Mouse (Mus musculus) erythroid progenitor cell, adult 5-6 weeks (primary cell): ENCODE data around the gene Gm10577. TPM values are rescaled to one million over a fixed set of nuclear protein-coding genes. Genes with fewer than 3 reads are reported as not detected.

Source experiments
- ATAC-seq: replicated peaks from 2 replicates; pipeline ENCODE4 v1.8.0; 2016; ENCODE audit warnings: moderate number of reproducible peaks, mild to moderate bottlenecking, moderate TSS enrichment, inconsistent platforms; ENCODE audit not compliant: poor library complexity, low FRiP score, severe bottlenecking
- total RNA-seq, 2 experiments: library from RNA; stranded (forward) in 1 of 2; stranded (reverse) in 1 of 2; fragments of 150-400 nt in 1 of 2; fragments of 186-747, 209-891 nt in 1 of 2; gene quantifications; 2 replicates each; pipeline versions ENCODE4 v1.2.3 to v1.2.4; 2015 to 2017; ENCODE audit warnings: low replicate concordance in 2 of 2

Gm10577 gene
- total RNA-seq, 2 experiments from 2014 or later, result not detected

DNA sequence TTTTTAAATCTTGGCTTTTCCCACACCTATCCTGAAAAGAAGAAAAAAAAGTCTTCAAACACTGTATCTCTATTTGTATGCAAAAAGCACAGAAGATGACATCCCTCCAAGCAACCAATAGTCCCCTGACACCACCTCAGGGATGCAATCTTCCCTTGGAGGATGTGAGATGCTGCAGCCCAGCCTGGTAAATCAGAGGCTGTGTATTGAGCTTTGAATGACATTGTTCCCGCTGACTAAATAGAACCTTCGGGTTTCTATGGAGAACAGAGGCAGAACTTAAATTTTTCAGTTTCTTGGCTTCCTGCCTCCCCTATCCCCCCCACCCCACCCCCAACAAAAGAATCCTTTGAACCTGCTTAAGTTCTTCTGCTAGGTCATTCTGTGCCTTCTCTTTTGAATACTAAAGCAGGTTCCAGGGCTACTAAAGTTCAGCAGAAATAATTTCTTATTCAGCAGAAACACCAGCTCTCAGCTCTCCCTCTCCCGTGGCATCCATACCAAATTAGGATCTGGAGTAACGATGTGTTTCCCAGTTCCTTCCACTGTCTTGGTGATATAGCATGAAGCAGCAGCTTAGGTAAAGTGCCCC is 24.3 kb downstream of the Gm10577 start:
- ATAC-seq, result no peak

GRCm38 (mm10) chr4:100995617-100996016 is 24.9 kb downstream of the Gm10577 start:
- no peak for ATAC-seq

GRCm38 (mm10) chr4:100994442-100995255 is 25.8 kb downstream of the Gm10577 start:
- ATAC-seq, result peak; percentile 87

DNA sequence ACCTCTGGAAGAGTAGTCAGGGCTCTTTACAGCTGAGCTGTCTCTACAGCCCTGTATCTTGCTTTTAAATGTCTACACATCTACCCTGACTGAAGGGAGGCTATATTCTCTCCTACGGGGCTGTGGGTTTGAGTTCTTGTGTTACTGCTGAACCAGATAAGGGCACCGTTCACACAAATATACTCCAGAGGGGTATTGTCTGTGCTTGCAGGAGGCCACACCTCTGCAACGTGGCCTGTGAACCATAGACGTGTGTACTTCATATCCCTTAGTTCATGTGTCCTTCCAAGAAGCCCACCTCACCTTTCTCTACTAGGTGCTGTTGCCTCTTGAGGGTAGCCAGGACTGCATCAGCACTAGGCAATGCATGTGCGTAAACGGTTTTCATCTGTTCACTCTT is 28.4 kb downstream of the Gm10577 start:
- no peak for ATAC-seq

- no peak for ATAC-seq
These were observed 29.5 kb downstream of the Gm10577 start for GRCm38 (mm10) chr4:100990996-100991395.

- ATAC-seq, result peak; percentile 68
These were observed 32.2 kb downstream of the Gm10577 start for GRCm38 (mm10) chr4:100988231-100988799.

DNA sequence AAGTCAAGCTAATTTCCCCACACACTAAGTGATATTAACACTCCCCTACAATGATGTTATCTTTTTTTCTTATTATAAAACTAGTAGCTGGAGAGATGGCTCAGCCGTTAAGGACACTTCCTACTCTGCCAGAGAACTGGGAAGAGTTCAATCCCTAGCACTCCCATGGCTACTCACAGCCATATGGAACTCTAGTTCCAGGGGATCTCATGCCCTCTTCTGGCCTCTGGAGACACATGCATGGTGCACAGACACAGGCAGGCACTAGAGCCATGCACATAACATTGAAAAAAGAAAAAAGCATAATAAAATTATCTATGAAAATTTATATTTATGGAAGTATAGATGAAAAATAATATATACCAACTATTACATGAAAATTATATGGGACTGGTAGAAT is 33.3 kb downstream of the Gm10577 start:
- no peak for ATAC-seq

DNA sequence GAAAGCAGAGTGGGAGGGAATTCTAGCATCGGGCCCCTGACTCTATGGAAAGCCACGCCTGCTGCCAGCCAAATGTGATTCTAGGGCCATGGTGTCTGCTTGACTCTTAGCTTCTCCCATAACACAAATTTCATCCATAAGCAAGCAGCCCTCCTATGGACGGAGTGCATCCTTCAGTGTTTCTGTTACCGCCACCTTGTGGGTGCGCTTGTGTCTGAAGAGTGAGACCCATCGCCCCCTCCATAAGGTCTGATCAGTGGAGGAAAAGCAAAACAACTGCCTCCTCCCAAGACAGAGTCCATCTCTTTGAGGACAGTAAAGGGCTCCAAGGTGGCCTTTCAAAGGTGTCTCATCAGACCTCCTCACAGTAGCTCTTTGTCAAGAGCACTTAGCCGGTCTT is 43.0 kb downstream of the Gm10577 start:
- no peak for ATAC-seq

DNA sequence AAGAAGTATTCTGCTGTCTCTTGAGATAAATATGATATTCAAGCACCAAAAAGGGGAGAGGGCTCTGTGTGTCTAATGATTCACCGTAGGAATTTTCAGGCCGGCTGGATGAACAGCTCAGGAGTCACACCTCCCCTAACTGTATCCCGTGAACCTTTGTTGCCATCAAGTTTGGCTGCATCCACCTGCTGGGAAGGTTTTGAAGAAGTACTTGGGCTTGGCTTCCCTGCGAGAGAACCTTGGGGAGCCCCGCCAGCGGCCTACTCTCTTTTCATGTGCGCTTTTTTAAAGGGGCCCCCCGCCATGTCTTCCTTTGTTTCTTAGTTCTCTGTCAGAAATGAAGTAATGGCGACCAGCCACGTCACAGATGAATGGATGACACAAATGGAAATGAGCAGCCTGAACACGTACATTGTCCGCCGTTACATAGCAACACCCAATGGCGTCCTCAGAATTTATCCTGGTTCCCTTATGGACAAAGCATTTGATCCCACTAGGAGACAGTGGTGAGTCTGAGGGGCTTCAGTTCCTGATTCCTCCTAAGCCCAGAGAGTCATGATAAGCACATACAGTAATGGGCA is 46.0 kb downstream of the Gm10577 start:
- no peak for ATAC-seq

- ATAC-seq, result no peak
These were observed 46.6 kb downstream of the Gm10577 start for GRCm38 (mm10) chr4:100973641-100974454.

Other genes starting within 250 kb of the Gm10577 start
- 36.8 and 66.2 TPM in 2 replicates for gene Cachd1, start 244.0 kb downstream of the Gm10577 start, total RNA-seq (2015; ENCODE audit: low replicate concordance)
- gene Cachd1, start 244.0 kb downstream of the Gm10577 start, total RNA-seq (2017; ENCODE audit: low replicate concordance), result 12.0 and 39.4 TPM in 2 replicates
- gene Raver2, start 48.3 kb upstream of the Gm10577 start, total RNA-seq (2015; ENCODE audit: low replicate concordance), result not detected in 2 replicates
- gene Raver2, start 48.3 kb upstream of the Gm10577 start, total RNA-seq (2017; ENCODE audit: low replicate concordance), result 0.26 TPM in 1 of 2 replicates, not detected in the other
- gene Jak1, start 244.6 kb upstream of the Gm10577 start, total RNA-seq (2015; ENCODE audit: low replicate concordance), result 70.0 and 82.9 TPM in 2 replicates
- gene Jak1, start 244.6 kb upstream of the Gm10577 start, total RNA-seq (2017; ENCODE audit: low replicate concordance), result 78.2 and 87.5 TPM in 2 replicates